Mouse (Mus musculus): ENCODE data around the gene Mctp2. TPM values are rescaled to one million over a fixed set of nuclear protein-coding genes. Genes with fewer than 3 reads are reported as not detected.

The Mctp2 gene
- polyA plus RNA-seq, 1 experiment = not detected

- TF ChIP-seq GATA1 (IDR thresholded peaks at IDR 0.05; ENCODE audit: low read length) = no peak
Measured at GRCm38 (mm10) chr7:72149073-72149472, 157.3 kb downstream of the Mctp2 start.

DNA sequence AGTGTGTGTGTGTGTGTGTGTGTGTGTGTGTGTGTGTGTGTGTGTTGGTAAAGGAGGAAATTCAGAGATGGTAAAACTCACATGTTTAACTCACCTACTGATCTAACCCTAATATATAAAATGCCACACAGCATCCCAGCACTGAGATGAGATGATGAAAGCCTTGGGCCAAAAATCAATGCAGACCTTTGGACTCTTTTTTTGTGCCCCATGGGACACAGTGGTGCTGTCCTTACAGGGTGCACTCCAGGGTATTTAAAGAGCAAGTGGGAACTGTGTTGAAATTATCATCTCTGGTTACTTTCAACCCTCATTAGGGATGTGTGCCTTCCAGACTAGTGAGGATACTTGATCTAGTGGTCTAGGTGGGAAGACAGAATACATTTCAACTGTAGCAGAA lies 159.6 kb downstream of the Mctp2 start:
- TF ChIP-seq GATA1 (IDR thresholded peaks at IDR 0.05; ENCODE audit: low read length) = no peak

GRCm38 (mm10) chr7:72145726-72146520 lies 160.5 kb downstream of the Mctp2 start:
- no peak for TF ChIP-seq GATA1 (IDR thresholded peaks at IDR 0.05; ENCODE audit: low read length)

- no peak for TF ChIP-seq GATA1 (IDR thresholded peaks at IDR 0.05; ENCODE audit: low read length)
Measured at GRCm38 (mm10) chr7:72138701-72139100, 167.7 kb downstream of the Mctp2 start.

DNA sequence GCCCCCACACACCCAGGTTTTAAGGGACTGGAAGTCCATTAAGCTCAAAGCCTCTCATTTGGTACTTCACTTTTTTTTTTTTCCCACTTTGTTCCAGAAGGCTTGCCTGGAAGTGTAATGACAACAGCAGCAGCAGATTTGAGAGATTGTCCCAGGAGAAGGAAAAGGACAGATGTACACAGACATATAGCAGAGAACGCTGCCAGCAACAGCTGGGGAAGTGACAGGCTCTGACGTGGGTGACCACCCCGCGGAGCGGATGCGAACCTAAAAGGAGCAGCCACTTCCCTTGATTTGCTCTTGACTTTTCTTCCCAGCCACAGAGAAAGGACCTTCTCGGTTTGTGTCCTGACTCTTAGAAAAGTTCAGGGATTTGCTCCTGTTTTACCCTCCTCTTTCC lies 185.4 kb downstream of the Mctp2 start:
- no peak for TF ChIP-seq GATA1 (IDR thresholded peaks at IDR 0.05; ENCODE audit: low read length)

GRCm38 (mm10) chr7:72119713-72120112 lies 186.7 kb downstream of the Mctp2 start:
- TF ChIP-seq GATA1 (IDR thresholded peaks at IDR 0.05; ENCODE audit: low read length) = no peak

DNA sequence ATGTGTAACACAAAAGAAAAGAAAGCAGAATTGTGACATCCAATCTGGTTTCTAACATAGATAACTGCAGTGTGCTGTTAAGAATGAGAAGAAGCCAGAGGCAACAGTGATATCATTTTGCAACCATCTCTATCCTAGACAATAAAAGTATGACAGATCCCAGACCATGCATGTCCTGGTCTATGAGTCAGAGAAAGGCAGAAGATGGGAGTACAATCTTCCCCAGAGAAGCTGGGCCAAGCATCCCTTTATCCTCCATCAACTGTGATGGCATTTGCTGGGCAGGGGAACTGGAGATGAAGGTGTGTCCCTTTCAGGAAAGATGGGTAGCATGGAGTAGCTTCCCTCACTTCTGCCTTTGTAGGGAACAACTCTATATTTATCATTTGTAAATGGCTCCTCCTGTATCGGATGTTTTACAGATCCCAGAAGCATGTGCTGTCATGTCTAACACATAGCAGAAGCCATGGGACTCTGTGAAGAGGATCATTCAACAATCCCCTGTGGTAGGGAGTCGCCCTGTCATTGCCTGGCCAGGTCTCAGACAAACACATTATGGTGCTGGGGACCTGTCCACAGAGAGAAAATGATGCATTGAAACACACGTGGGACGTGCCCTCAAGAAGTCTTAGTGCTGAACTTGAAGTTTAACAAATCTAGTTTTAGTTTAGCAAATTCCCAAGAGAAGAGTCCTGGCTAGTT lies 188.9 kb downstream of the Mctp2 start:
- TF ChIP-seq GATA1 (IDR thresholded peaks at IDR 0.05; ENCODE audit: low read length) = no peak

DNA sequence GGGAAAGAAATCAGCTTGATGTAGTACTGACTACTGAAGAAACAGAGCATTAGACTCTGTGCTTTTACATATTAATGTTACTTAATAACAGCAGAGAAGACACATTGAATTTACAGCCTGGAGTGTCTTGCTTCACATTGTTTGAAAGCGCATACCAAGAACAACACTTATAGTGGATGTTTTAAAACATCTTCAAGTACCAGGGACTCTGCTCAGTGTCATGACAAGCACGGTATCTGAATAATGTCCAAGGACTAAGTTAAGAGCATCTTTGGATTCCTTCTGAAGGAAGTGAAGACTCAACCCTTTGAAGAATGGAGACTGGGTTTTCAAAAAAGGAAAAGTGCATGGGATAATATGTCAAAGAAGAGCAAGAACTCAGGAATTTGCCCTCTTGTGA lies 191.3 kb downstream of the Mctp2 start:
- TF ChIP-seq GATA1 (IDR thresholded peaks at IDR 0.05; ENCODE audit: low read length) = no peak

DNA sequence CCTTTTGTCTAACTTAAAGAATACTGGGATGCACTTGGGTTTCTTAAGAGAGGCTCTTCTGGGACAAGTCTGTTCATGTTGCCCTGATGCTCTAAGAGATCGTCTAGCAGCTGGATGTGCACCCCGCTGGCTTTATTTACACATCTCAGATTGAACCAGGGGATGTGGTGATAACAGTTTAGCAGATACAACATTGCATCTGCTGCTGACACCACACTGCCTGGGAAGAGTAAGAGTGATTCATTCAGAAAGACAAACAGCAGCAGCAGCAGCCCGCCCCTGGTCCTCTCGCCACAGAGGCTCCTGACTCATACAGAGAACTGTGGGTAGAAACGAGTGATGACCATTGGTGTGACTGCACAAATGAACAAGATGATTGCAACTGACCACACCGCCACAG lies 195.8 kb downstream of the Mctp2 start:
- TF ChIP-seq GATA1 (IDR thresholded peaks at IDR 0.05; ENCODE audit: low read length) = no peak

- no peak for TF ChIP-seq GATA1 (IDR thresholded peaks at IDR 0.05; ENCODE audit: low read length)
Measured at GRCm38 (mm10) chr7:72108639-72109399, 197.6 kb downstream of the Mctp2 start.

DNA sequence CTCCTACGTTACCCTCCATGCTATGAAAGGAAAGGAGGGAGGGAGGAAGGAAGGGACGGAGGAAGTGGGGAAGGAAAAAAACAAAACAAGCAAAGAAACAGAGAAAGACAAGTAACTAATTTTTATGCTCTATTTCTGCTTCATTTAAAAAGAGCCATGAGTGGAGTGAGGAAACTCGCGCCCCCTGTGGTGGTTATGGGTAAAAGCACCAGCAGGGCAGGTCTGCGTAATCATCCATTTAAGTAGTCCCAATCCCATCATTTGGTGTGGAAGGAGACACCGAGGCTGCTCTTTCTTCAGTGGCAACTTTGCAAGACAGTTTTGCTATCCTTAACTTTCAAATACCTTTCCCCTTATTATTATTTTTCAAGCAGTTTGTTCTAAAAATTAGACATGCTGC lies 202.2 kb downstream of the Mctp2 start:
- no peak for TF ChIP-seq GATA1 (IDR thresholded peaks at IDR 0.05; ENCODE audit: low read length)

- no peak for TF ChIP-seq GATA1 (IDR thresholded peaks at IDR 0.05; ENCODE audit: low read length)
Measured at GRCm38 (mm10) chr7:72103654-72104053, 202.8 kb downstream of the Mctp2 start.

DNA sequence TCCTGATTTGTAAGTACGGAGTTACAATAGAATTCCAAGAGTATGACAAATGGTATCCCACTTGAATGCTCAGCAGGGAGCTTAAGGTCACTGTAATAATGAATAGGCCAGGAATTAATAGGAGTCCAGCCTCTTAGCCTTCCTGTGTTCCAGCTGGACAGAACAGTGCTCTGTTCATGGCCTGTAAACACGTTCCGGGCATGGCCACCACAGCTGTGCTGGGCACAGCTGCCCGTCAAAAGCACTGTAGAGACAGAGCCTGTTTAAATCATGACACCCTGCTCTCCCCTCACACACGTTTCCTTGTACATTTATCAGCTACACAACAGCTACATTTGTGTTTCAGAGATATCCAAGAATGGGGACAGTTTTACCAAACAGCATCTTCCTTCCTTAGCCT lies 205.7 kb downstream of the Mctp2 start:
- no peak for TF ChIP-seq GATA1 (IDR thresholded peaks at IDR 0.05; ENCODE audit: low read length)

DNA sequence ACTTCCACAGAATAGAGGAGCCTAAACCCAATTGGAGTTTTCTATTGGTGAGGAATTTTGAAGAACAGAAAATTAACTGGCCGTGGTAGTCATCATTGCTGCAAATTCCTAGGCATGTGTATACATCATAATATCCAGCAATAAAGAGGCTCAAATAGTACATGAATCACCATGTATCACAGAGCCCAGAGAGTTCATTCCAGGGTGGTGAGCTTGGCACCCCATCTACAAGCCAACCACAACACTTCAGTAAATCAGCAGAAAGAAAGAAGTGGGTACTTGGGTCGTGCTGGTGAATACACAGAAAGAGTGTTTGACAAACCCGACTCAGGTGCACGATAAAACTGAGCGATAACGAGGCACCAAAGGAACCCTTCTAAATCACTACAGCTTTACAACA lies 207.8 kb downstream of the Mctp2 start:
- TF ChIP-seq GATA1 (IDR thresholded peaks at IDR 0.05; ENCODE audit: low read length) = no peak

DNA sequence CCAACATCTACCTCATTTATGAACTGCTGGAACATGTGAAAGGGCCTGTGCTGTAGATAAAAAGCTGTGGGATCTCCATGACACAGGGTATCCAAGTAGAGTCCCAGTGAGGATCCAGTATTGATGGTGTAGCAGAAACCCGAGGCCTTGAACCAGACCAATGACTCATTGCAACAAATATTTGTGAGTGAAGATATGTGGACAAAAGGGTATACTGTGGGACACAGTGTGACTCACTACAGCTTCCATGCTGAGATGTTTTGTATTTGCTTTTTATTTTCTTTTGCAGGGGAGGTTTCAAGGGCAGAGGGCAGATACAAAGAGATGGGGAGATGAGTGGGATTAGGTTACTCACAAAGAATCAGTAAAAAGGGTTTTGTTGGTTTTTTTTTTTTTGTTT lies 209.4 kb downstream of the Mctp2 start:
- no peak for TF ChIP-seq GATA1 (IDR thresholded peaks at IDR 0.05; ENCODE audit: low read length)

DNA sequence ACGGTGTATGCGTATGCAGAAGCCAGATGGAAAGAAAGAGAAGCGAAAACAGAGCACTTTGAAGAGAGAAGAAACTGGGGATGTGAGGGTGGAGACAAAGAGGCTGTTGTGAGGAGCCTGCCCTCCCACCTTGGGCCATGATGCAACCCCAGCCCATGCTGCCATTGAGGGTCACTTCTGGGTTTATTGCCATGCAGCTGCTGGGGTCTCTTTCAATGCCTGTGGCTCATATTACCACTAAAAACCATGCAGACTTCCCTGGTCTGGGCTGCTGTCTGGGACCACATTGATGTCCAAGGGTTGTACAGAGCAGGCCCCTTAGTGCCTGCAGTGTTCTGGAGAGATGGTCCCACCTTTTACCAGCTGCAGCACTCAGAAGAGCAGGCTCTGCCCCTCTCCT lies 210.0 kb downstream of the Mctp2 start:
- no peak for TF ChIP-seq GATA1 (IDR thresholded peaks at IDR 0.05; ENCODE audit: low read length)

Measured in G1E-ER4 (cell line).